Mouse (Mus musculus) myocyte (in vitro differentiated cells): Measurements from ENCODE around the gene Akap13. TPM values are rescaled to one million over a fixed set of nuclear protein-coding genes. Genes with fewer than 3 reads are reported as not detected.

Experiments used
- H3K27me3 ChIP-seq: one replicate; pipeline ENCODE4 v1.6.1; 2011; ENCODE audit not compliant: control insufficient read depth, insufficient read depth, insufficient read length
- H3K36me3 ChIP-seq: one replicate; pipeline ENCODE4 v1.6.1; 2011; ENCODE audit not compliant: control insufficient read depth, insufficient read depth
- H3K4me2 ChIP-seq: one replicate; pipeline ENCODE4 v1.6.1; 2011; ENCODE audit warnings: low read depth, control low read depth
- H3K4me3 ChIP-seq: one replicate; pipeline ENCODE4 v1.5.1; 2011; ENCODE audit warnings: mild to moderate bottlenecking, control low read depth, moderate library complexity
- H3K79me2 ChIP-seq: one replicate; pipeline ENCODE4 v1.6.1; 2011; ENCODE audit not compliant: control insufficient read depth, insufficient read depth
- H3ac ChIP-seq: one replicate; pipeline ENCODE4 v1.6.1; 2011; ENCODE audit not compliant: control insufficient read depth, insufficient read length
- CEBPB ChIP-seq: IDR thresholded peaks from 2 replicates; pipeline ENCODE4 v1.6.1; 2011; ENCODE audit warnings: mild to moderate bottlenecking, moderate library complexity; ENCODE audit not compliant: poor library complexity, insufficient read depth, severe bottlenecking
- E2F4 ChIP-seq: IDR thresholded peaks from one replicate; pipeline ENCODE4 v1.6.1; 2011; ENCODE audit warnings: mild to moderate bottlenecking, control low read depth, moderate library complexity; ENCODE audit not compliant: insufficient read depth
- MAX ChIP-seq: IDR thresholded peaks from one replicate; pipeline ENCODE4 v1.6.1; 2011; ENCODE audit warnings: low read depth, mild to moderate bottlenecking, control low read depth
- MYOD1 ChIP-seq, 3 experiments: IDR thresholded peaks; one replicate each; pipeline ENCODE4 v1.6.1; 2011; ENCODE audit warnings: control low read depth in 2 of 3, low read depth in 2 of 3, mild to moderate bottlenecking in 2 of 3, moderate library complexity in 1 of 3; ENCODE audit not compliant: insufficient read length in 2 of 3, control insufficient read depth in 1 of 3
- MYOG ChIP-seq, 3 experiments: IDR thresholded peaks; one replicate each; pipeline ENCODE4 v1.6.1; 2011; ENCODE audit warnings: control low read depth in 2 of 3, low read depth in 2 of 3, mild to moderate bottlenecking in 2 of 3; ENCODE audit not compliant: insufficient read length in 2 of 3, control insufficient read depth in 1 of 3, insufficient read depth in 1 of 3
- POLR2A ChIP-seq: IDR thresholded peaks from one replicate; pipeline ENCODE4 v1.6.1; 2011; ENCODE audit warnings: low read depth, mild to moderate bottlenecking, control low read depth, moderate library complexity; ENCODE audit not compliant: insufficient read length
- POLR2AphosphoS2 ChIP-seq: IDR thresholded peaks from one replicate; pipeline ENCODE4 v1.6.1; 2011; ENCODE audit warnings: low read depth, control low read depth; ENCODE audit not compliant: insufficient read length
- REST ChIP-seq: IDR thresholded peaks from one replicate; pipeline ENCODE4 v1.6.1; 2011; ENCODE audit warnings: mild to moderate bottlenecking, control low read depth, moderate library complexity; ENCODE audit not compliant: insufficient read depth, insufficient read length
- SRF ChIP-seq: IDR thresholded peaks from one replicate; pipeline ENCODE4 v1.6.1; 2011; ENCODE audit warnings: low read depth; ENCODE audit not compliant: control insufficient read depth, insufficient read length
- TCF12 ChIP-seq: IDR thresholded peaks from one replicate; pipeline ENCODE4 v1.6.1; 2011; ENCODE audit warnings: mild to moderate bottlenecking, control low read depth; ENCODE audit not compliant: poor library complexity, insufficient read depth, severe bottlenecking
- TCF3 ChIP-seq: IDR thresholded peaks from one replicate; pipeline ENCODE4 v1.6.1; 2011; ENCODE audit warnings: low read depth, control low read depth; ENCODE audit not compliant: insufficient read length
- USF1 ChIP-seq: IDR thresholded peaks from one replicate; pipeline ENCODE4 v1.6.1; 2011; ENCODE audit warnings: low read depth, mild to moderate bottlenecking, control low read depth, moderate library complexity
- polyA plus RNA-seq: library from polyadenylated mRNA; unstranded; fragments of >200 nt; fragmentation: generic; extraction: Trizol; gene quantifications from one replicate; pipeline ENCODE4 v1.2.1, GENCODE M21; 2012; ENCODE audit warnings: missing spikeins

The Akap13 gene
- polyA plus RNA-seq, 1 experiment: 13.9 TPM

- H3K79me2 ChIP-seq: no peaks in the 10 kb centered on the region
- H3K4me2 ChIP-seq: no peak overlapping the region
- H3K4me3 ChIP-seq: no peak overlapping the region
- no peaks in the 10 kb centered on the region for H3K36me3 ChIP-seq
- H3K27me3 ChIP-seq: no peaks in the 10 kb centered on the region
- no peak overlapping the region for H3ac ChIP-seq
- TF ChIP-seq MYOD1 (IDR thresholded peaks at IDR 0.05; ENCODE audit: control insufficient read depth in 1 of 3, insufficient read length in 2 of 3, low read depth in 2 of 3) (peak in 1 of 3 experiments; percentile 5), TCF12 (no peak), POLR2AphosphoS2 (no peak), TCF3 (no peak), REST (no peak), POLR2A (no peak), E2F4 (no peak), CEBPB (no peak), MYOG (IDR thresholded peaks at IDR 0.05; ENCODE audit: control insufficient read depth in 1 of 3, insufficient read depth in 1 of 3, insufficient read length in 2 of 3, low read depth in 2 of 3) (peak in 1 of 3 experiments; percentile 40), SRF (no peak)
These were observed 31.2 kb upstream of the Akap13 start for GRCm38 (mm10) chr7:75424121-75424520.

- no peaks in the 10 kb centered on the region for H3K27me3 ChIP-seq
- H3K4me2 ChIP-seq: peak overlapping the region; percentile 46
- no peak overlapping the region for H3K4me3 ChIP-seq
- no peaks in the 10 kb centered on the region for H3K36me3 ChIP-seq
- TF ChIP-seq TCF3: no peak
- TF ChIP-seq MYOD1 (IDR thresholded peaks at IDR 0.05; ENCODE audit: control insufficient read depth in 1 of 3, insufficient read length in 2 of 3, low read depth in 2 of 3): peak in 2 of 3 experiments; percentile 51 to 68
- TF ChIP-seq MYOG (IDR thresholded peaks at IDR 0.05; ENCODE audit: control insufficient read depth in 1 of 3, insufficient read depth in 1 of 3, insufficient read length in 2 of 3, low read depth in 2 of 3): peak in 2 of 3 experiments; percentile 41 to 73
- H3ac ChIP-seq: no peak overlapping the region
- no peaks in the 10 kb centered on the region for H3K79me2 ChIP-seq
These were observed 28.0 kb upstream of the Akap13 start for GRCm38 (mm10) chr7:75427322-75427721.

- no peaks in the 10 kb centered on the region for H3K36me3 ChIP-seq
- H3K4me3 ChIP-seq: no peak overlapping the region
- no peak overlapping the region for H3ac ChIP-seq
- H3K27me3 ChIP-seq: no peaks in the 10 kb centered on the region
- TF ChIP-seq USF1 (no peak), POLR2A (no peak), POLR2AphosphoS2 (no peak), TCF12 (no peak), TCF3 (no peak), E2F4 (no peak), REST (no peak), MYOG (IDR thresholded peaks at IDR 0.05; ENCODE audit: control insufficient read depth in 1 of 3, insufficient read depth in 1 of 3, insufficient read length in 2 of 3, low read depth in 2 of 3) (no peak)
- no peaks in the 10 kb centered on the region for H3K79me2 ChIP-seq
- peak overlapping the region; percentile 16 for H3K4me2 ChIP-seq
These were observed 26.4 kb upstream of the Akap13 start for GRCm38 (mm10) chr7:75428913-75429312.

GRCm38 (mm10) chr7:75430550-75430949 is 24.8 kb upstream of the Akap13 start:
- no peaks in the 10 kb centered on the region for H3K79me2 ChIP-seq
- no peak overlapping the region for H3K4me2 ChIP-seq
- no peaks in the 10 kb centered on the region for H3K27me3 ChIP-seq
- TF ChIP-seq CEBPB (no peak), MAX (no peak), POLR2AphosphoS2 (no peak), E2F4 (no peak), MYOG (IDR thresholded peaks at IDR 0.05; ENCODE audit: control insufficient read depth in 1 of 3, insufficient read depth in 1 of 3, insufficient read length in 2 of 3, low read depth in 2 of 3) (no peak), TCF12 (no peak), SRF (no peak), REST (no peak), POLR2A (no peak), USF1 (no peak), MYOD1 (IDR thresholded peaks at IDR 0.05; ENCODE audit: control insufficient read depth in 1 of 3, insufficient read length in 2 of 3, low read depth in 2 of 3) (no peak), TCF3 (no peak)
- no peaks in the 10 kb centered on the region for H3K36me3 ChIP-seq
- H3ac ChIP-seq: no peak overlapping the region
- no peak overlapping the region for H3K4me3 ChIP-seq

- Histone ChIP-seq H3K4me2 (peak overlapping the region; percentile 61), H3K4me3 (no peak overlapping the region), H3ac (no peak overlapping the region), H3K27me3 (no peaks in the 10 kb centered on the region), H3K79me2 (no peaks in the 10 kb centered on the region), H3K36me3 (no peaks in the 10 kb centered on the region)
- TF ChIP-seq POLR2AphosphoS2 (no peak), USF1 (no peak), REST (no peak), TCF3 (no peak), E2F4 (no peak)
These were observed 24.3 kb upstream of the Akap13 start for GRCm38 (mm10) chr7:75431043-75431442.
